Mouse (Mus musculus) E14TG2a.4 (cell line): ENCODE measurements around the gene Kdm4b.
A peak's percentile ranks its signal among the peaks of the same experiment; 100 is the strongest.

Experiments used
- H3K27me3 ChIP-seq: 2 replicates; pipeline ENCODE4 v1.6.1; 2014; ENCODE audit warnings: low read length, control low read depth; ENCODE audit not compliant: insufficient read depth
- H3K36me3 ChIP-seq: 2 replicates; pipeline ENCODE4 v1.6.1; 2014; ENCODE audit warnings: low read length, control low read depth; ENCODE audit not compliant: insufficient read depth
- H3K4me1 ChIP-seq: replicated peaks from 2 replicates; pipeline ENCODE4 v1.6.1; 2014; ENCODE audit warnings: low read depth, low read length, control low read depth
- H3K4me3 ChIP-seq: replicated peaks from 2 replicates; pipeline ENCODE4 v1.5.1; 2014; ENCODE audit warnings: mild to moderate bottlenecking, low read length
- H3K9me3 ChIP-seq: 2 replicates; pipeline ENCODE4 v1.6.1; 2014; ENCODE audit warnings: low read length, control low read depth
- CTCF ChIP-seq: conservative IDR thresholded peaks from 2 replicates; pipeline ENCODE4 v1.5.1; 2014; ENCODE audit warnings: low read length
- NANOG ChIP-seq: IDR thresholded peaks from 2 replicates; pipeline ENCODE4 v1.6.1; 2014; ENCODE audit warnings: borderline replicate concordance, low read length, mixed read lengths
- POU5F1 ChIP-seq: IDR thresholded peaks from 2 replicates; pipeline ENCODE4 v1.6.1; 2014; ENCODE audit warnings: low read length, borderline replicate concordance

Kdm4b gene

DNA sequence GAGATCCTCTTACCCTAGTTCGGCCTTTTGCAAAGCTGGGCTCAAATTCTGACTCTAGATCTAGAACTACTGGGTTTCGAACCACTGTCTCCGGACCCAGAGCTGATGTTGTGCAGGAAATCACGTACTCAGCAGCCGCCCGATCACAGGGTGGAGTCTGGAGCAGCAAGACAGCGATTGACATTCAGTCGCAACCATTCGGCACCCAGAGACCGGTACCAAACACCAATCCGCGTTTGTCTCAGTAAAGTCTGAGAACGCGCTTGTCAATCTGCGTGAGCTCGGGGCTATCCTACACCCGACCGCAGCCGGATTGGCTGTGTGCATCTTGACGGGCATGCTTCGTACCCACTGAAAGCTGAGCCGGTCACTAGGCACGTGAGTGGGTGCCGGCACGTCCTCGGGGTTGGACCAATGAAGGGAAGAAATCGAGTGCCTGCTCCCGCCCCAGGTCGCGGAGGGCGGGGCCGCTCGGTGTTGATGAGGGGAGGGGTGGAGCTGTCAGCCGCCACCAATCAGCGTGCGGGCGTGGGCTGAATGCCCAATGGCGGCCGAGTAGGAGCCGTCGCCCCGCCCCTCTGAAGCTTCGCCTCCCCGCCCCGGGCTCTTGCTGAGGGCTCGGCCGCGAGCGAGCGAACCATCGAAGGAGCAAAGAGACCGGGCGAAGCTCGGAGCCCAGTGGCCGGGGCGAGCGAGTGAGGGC lies at the start of gene Kdm4b:
Gene Kdm4b (plus strand): TSS at position 613 of the 703 bp plus-strand sequence.
- Histone ChIP-seq H3K9me3 (no peaks in the 10 kb centered on the region), H3K36me3 (peaks cover 66% of the 10 kb centered on the region), H3K4me3 (peak within 1 kb of the TSS; percentile 92), H3K4me1 (peaks cover 75% of the 10 kb centered on the region), H3K27me3 (no peaks in the 10 kb centered on the region)
- TF ChIP-seq CTCF (no peak), NANOG (no peak; the same call in 1 of the 2 replicates), POU5F1 (no peak)

DNA sequence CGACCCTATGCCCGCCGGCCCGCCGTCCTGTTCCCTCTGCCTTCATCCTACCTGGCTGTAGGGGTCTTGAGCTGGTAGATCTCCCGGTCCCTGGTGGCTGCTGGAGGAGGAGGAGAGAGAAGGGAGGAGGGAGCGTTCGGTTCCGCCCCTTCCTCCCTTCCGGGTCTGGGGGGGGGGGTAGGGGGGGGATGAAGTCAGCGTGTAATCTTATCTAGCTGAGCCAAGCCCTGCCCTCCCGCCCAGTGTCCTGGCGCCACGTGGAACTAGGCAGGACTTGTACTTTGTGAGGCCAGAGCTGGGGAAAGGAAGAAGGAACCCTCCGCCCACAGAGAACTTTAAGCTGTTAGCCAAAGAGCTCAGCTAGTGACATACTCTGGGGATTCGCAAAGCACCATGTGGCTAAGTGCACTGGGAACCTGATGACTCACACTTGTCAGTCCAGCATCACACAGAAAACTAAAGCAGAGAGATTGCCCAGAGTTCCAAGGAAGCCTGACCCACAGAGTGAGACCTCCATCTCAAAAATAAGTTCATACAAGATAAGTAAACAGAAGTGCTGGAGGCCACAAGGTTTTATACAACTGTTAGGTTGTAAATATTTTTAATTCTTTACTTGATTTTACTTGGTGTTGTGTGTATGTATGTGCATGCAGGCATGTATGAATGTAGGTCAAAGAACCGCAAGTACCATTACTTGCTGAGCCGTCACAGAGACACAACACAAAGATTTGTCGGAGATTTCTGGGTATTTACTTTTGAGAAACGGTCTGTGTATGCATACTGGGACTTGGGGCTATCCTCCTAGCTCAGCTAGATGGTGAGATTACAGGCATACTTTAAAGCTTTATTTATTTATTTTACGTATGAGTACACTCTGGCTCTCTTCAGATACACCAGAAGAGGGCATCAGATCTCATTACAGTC lies 49.0 kb upstream of the Kdm4b start, which contains the start of gene Ticam1:
Gene Ticam1 (minus strand): TSS at position 144 of the 924 bp plus-strand sequence.
- TF ChIP-seq NANOG, result no peak
- no peak for TF ChIP-seq POU5F1
- no peak for TF ChIP-seq CTCF
- H3K4me3 ChIP-seq, result peak within 1 kb of the TSS; percentile 77
- H3K36me3 ChIP-seq, result peaks cover 68% of the 10 kb centered on the region
- H3K9me3 ChIP-seq, result no peaks in the 10 kb centered on the region
- no peaks in the 10 kb centered on the region for H3K27me3 ChIP-seq
- H3K4me1 ChIP-seq, result peaks cover 77% of the 10 kb centered on the region

DNA sequence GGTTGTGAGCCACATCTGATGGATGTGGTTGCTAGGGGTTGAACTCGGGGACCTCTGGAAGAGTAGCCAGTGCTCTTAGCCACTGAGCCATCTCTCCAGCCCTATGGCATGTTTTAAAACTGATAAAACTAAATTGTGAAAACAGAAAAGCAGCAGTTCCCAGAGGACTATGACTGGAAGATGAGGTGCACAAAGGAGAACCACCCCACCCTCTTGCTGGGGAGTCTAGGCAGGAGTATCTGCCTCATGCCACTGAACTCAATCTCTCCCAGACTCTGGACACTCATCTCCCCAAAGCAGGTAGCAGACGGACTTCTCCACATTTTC lies 48.3 kb upstream of the Kdm4b start:
- Histone ChIP-seq H3K36me3 (peaks cover 67% of the 10 kb centered on the region), H3K4me3 (peak overlapping the region; percentile 77; the same call in 1 of the 2 replicates), H3K4me1 (peaks cover 75% of the 10 kb centered on the region), H3K27me3 (no peaks in the 10 kb centered on the region), H3K9me3 (no peaks in the 10 kb centered on the region)
- TF ChIP-seq NANOG (no peak), CTCF (no peak), POU5F1 (no peak)

DNA sequence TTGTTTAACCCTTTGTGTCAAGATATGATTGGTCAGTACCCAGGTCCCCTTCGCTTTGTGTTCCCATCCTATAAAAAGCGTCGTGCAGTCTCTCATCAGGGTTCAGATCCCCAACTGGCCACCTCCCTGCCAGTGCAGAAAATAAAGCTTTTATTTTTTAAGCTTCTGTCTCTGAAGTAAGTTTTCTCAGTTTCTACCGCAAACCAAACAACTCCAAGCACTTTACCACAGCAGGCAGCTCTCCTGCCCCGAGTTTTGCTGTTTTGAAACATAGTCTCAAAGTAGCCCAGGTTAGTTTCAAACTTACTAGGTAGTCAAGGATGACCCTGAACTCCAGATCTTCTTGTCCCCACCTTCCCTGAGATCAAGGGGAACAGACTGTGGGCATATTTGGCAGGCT lies 47.5 kb upstream of the Kdm4b start:
- H3K36me3 ChIP-seq, result peaks cover 68% of the 10 kb centered on the region
- peaks cover 80% of the 10 kb centered on the region for H3K4me1 ChIP-seq
- no peaks in the 10 kb centered on the region for H3K9me3 ChIP-seq
- no peak for TF ChIP-seq POU5F1
- no peak for TF ChIP-seq NANOG
- no peak for TF ChIP-seq CTCF
- H3K27me3 ChIP-seq, result no peaks in the 10 kb centered on the region
- no peak overlapping the region for H3K4me3 ChIP-seq

DNA sequence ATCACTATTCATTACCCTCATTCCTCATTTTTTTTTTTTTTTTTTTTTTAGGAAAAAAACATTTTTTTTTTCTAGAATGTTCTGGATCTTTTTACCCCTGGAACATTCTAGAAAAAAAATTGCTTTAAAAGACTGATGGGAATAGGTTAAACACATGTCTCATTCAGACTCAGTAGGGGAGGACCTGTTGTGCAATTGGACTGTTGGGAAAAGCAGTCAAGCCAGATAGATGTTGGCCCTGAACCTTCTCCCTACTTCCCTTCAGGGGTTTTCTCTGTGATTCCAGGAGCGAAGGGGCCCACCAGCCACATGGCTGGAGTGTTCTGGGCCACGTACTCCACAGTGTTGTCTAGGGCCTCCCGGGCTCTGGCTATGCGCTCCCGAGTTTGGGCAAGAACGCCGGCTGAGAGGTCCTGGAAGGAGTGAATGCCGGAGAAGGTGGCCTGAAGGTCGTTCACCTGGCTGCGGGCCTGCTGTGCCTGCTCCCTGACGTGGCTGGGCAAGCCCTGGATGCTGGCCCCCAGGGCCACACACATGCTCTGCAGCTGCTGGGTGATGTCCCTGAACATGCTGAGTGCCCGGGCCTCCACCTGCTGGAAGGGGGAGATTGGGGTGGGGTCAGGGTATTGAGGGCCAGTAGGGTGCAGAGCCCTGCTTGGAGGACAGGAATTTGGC lies 46.2 kb upstream of the Kdm4b start:
- TF ChIP-seq NANOG (no peak), CTCF (no peak), POU5F1 (no peak)
- peaks cover 86% of the 10 kb centered on the region for H3K4me1 ChIP-seq

DNA sequence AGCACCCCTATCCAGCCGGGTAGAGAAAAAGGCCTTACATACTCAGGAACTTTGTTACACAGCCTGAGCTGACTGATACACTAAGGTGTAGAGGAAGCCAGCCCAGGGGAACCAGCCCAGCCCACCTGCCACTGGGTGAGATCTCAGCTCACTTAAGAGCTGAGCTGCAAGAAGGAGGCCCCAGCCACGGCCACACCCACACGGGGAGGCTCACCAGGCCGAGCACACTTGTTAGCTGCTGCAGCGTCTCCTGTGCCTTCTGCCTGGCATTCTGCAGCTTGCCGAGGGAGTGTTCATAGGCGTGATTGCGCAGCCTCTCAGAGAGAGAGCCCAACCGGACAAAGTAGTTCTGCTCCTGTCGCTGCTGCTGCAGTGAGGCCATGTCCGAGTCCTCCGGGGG lies 44.7 kb upstream of the Kdm4b start:
- Histone ChIP-seq H3K9me3 (no peaks in the 10 kb centered on the region), H3K4me1 (peaks cover 92% of the 10 kb centered on the region), H3K4me3 (peak overlapping the region; percentile 55), H3K36me3 (peaks cover 84% of the 10 kb centered on the region), H3K27me3 (no peaks in the 10 kb centered on the region)
- TF ChIP-seq CTCF (no peak), POU5F1 (no peak), NANOG (no peak)

More for the DNA sequence above, 46.2 kb upstream of the Kdm4b start:
- H3K9me3 ChIP-seq, result no peaks in the 10 kb centered on the region
- H3K36me3 ChIP-seq, result peaks cover 68% of the 10 kb centered on the region
- H3K4me3 ChIP-seq, result peak overlapping the region; percentile 39
- no peaks in the 10 kb centered on the region for H3K27me3 ChIP-seq

DNA sequence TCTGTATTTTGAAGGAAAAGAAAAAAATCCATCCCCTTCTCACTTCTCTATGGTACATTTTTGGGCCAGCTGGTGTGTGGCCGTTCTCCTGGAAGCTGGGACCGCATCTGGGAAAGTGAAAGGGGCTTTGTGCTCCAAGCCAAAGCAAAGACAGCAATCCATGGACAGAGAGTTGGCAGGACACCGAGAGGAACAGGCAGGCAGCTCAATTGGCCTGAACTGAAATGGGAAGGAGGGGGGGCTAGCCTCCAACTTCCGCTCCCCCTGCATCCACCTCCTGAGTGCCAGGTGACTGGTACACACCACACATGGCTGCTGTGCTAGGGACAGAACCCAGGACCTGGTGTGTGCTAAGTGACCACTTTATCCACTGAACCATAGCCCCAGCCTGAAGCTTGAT lies 43.1 kb upstream of the Kdm4b start:
- Histone ChIP-seq H3K9me3 (no peaks in the 10 kb centered on the region), H3K4me1 (peaks cover 94% of the 10 kb centered on the region), H3K4me3 (no peak overlapping the region), H3K36me3 (peaks cover 94% of the 10 kb centered on the region), H3K27me3 (no peaks in the 10 kb centered on the region)
- TF ChIP-seq CTCF, result no peak
- TF ChIP-seq POU5F1, result no peak
- no peak for TF ChIP-seq NANOG

DNA sequence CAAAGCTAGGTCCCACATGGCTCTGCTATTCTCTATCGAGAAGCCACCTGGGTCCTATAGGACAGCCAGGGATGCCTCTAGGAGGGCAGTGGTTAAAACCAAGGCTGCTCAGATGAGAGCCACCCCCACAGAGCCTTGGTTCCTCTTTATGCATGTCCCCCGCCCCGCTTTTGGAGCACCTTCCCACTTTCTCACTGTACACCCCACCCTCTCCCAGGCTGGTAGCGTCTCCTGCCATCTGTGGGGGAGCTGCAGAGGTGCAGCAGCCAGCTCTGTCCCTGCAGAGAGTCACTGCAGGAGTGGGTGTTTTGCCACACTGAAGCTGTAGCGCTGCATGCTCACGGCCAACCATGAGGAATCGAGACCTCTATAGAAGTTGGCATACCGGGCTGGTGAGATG lies 42.5 kb upstream of the Kdm4b start:
- TF ChIP-seq POU5F1 (no peak), NANOG (no peak), CTCF (no peak)
- Histone ChIP-seq H3K36me3 (peaks cover 88% of the 10 kb centered on the region), H3K4me3 (no peak overlapping the region), H3K4me1 (peaks cover 94% of the 10 kb centered on the region), H3K9me3 (no peaks in the 10 kb centered on the region), H3K27me3 (no peaks in the 10 kb centered on the region)
